Mouse (Mus musculus): ENCODE results near the gene Actbl2. TPM values are rescaled to one million over a fixed set of nuclear protein-coding genes. Genes with fewer than 3 reads are reported as not detected.

Actbl2 gene
- polyA plus RNA-seq (2015; fragmentation: Nextera tagmentation; extraction: Ambion mirVana), result not detected in 2 replicates

GRCm38 (mm10) chr13:111254713-111255112 is at the start of gene Actbl2:
Gene Actbl2, plus strand, starts transcription at chr13:111255013.

Other genes with a start within 250 kb of the Actbl2 start
- 36.0 and 44.8 TPM in 2 replicates for gene Gpbp1, start 235.1 kb downstream of the Actbl2 start, polyA plus RNA-seq (2015; fragmentation: Nextera tagmentation; extraction: Ambion mirVana)